Mouse (Mus musculus): ENCODE data around the gene Tex14.
"Not testable (repeated sequence)": the region's sequence is repeated elsewhere in the genome, so short reads cannot be mapped to it uniquely, and the experiment has no call there.

The Tex14 gene

DNA sequence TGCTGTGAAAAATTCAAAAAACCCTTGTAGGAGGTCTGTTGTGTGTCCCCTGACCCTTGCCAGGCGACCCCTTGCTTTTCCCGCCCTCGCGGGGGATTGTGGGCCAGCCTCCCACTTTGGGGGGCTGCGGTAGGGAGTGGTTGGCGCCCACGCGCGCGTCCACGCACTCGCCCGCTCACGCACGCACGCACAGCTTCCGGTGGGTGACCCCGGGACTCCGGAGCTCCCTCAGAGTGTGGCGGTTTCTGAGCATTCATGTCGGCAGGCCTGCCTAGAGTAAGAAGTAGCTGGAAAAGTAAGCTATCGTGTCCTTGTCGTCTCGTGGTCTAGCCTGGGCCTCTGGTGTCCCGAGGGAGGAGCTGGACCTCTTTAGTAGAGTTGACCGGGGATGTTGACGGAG lies at the start of gene Tex14, which contains the start of gene Rad51c:
Tex14 (plus strand) TSS at position 190 of the 400 bp plus-strand sequence.
Rad51c (minus strand) TSS at position 79 of the 400 bp plus-strand sequence.
- in situ Hi-C loops (cut with MboI), result no loop called here

DNA sequence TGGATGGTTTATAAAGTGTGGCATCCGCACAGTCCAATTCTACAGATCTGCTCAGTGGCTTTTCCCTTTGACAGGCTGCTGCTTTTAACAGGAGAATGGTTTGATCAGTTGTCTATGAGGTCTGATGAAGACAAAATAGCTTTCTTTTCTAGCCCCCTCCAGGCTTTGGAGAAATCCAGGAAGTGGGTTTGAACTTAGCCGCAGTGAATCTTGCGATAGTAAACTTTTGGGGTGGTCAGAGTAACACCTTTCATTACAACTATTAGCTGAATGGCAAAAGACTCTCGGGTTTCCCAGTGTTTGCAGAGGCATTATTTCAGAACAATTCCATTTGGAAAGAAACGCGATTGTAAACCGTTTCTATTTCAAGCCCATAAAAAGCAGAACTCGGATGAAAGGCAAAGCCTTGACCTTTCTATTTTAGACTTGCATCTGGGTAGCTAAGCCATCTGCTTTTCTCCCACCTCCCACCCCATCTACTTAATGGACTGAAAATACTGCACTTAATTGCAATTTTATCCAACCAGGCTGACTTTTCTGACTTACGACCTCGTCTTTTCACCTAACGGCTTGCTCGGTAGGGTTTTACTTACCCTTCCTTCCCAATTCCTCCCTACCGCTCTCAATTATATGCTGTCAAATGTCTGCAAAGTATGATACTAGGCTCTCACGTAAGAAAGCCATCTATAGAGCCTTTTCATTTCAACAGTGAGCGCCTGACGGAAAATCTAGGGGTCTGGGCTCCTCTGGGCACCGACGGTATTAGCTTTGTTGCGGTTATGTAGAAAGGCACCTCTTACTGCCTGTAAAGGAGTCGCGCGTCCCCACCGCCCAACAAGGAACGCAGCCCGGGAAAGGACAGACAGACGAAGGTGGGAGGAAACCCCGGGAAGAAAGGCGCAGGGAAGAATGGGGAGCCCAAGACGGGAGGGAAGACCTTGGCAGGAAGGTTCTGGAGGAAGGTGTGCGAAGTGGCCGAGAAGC lies 47.3 kb upstream of the Tex14 start:
- in situ Hi-C loops (cut with MboI), result no loop called here

DNA sequence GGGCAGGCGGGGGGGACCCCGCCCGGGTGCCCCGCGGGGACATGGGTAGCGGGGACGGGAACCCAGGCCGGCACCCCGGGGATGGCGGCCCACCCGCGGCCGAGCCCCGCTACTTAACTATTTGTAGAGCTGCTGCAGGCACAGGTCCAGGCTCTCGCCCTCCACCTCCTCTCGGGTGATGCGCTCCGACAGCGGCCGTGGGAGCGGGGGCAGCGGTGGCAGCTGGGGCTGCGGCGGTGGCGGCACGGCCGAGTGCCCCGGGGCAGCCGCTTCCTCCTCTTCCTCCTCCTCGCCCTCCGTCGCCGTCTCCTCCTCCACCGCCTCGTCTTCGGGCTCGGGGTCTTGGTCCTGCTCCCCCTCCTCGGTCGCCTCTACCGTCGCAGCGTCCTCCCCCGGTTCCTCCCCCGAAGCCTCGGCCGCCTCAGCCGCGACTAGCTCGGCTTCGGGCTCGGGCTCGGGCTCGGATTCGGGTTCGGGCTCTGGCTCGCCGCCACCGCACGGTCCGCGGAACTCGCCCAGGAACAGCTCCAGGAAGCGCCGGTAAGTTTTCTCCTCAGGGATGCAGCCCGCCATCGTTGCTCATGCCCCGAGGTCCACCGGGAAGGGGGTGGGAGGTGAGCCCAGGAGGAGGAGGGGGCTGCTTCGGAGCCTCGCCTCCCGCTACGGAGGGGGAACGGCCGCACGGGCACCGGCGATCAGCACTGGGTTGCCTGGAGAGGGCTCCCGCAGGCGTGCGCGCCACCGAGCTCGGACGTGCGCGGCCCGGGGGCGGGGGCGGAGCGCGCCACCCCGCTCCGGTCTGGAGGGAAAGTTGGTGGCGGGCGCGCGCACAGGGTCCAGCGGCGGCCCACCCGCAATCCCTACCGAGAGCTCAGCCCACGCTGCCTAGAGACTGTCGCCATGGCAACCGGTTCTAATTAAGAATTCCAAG lies 46.3 kb upstream of the Tex14 start, which contains the start of gene Ppm1e:
Ppm1e (minus strand) TSS at position 693 of the 931 bp plus-strand sequence.
- in situ Hi-C loops (cut with MboI), result no loop called here

DNA sequence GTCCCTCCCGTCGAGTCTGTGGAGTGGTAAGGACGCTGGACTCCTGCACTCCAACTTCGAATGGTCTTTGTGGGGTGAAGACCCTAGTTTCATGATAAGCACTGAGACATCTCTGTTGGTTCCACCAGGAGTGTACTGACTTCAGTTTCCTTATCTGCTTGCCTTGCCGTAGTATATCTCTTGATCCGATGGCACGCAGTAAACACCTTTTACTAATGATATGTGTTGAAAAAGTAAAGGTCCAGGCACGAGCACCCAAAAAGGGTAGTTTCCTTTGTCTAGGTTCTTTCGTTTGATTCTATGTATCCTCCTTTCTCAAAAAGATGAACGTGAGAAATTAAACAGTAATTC lies 45.6 kb upstream of the Tex14 start:
- in situ Hi-C loops (cut with MboI), result no loop called here

DNA sequence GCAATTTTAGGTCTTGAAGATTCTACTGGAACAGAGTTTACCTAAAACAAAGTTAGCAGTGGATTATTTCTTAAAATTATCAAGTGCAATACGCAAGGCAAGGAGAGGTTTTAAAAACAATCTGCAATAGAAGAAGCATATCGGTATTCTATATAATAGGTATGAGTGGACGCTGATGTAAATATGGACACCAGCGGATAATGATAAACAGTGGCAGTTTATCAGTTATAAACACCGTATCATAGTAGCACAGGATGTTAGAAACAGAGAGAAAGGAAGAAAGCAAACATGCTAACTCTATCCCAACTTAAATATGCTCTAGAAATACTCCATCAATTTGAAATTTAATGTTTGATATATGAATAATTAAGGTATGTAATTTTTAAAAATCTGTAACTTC lies 39.7 kb upstream of the Tex14 start:
- in situ Hi-C loops (cut with MboI), result no loop called here

DNA sequence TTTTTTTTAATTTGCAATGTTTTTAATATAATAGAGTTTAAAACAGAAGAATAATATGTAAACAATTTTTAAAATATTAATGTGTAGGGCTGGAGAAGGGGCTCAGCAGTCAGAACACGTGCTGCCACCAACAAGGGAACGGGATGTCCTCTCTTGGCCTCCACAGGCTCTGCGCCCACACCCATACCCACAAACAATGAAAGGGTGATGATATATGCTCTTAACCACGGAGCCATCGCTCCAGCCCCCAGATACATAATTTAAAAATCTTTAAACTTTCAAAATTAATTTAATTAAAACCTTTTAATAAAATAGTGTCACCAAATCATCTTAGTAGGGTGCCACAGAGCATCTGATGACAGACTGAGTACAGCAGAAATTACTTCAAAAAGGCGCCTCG lies 37.8 kb upstream of the Tex14 start:
- in situ Hi-C loops (cut with MboI), result no loop called here

DNA sequence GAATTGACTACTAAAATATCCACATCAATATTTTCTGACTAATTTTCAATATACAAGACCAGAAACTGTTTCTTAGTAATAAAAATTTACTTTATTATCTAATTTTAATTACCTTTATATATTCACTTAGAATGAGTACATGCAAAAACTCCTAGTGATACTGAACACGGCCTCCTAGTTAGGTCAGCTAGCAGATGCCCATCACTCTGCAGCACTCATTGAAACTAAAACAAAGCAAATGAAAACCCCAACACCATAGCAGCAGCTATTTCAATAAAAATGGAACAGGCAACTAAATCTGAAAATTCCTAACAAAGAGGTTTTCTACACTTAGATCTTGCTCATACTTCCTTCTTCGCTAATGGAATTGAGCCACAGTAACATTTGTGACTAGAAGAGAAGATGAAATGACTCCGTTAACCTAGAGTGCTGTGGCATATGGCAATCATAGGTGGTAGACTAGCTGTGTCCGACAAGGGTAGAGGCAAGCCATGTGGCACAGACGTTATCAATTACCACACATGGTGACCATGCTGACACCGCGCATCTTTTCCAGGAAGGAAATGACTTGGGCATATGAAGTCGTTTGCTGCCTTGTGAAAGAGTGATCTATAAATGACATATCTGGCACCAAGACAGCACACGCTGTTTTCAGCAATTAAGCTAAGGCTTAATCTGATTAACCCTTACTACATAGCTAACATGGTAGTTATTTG lies 36.8 kb upstream of the Tex14 start:
- in situ Hi-C loops (cut with MboI), result no loop called here

DNA sequence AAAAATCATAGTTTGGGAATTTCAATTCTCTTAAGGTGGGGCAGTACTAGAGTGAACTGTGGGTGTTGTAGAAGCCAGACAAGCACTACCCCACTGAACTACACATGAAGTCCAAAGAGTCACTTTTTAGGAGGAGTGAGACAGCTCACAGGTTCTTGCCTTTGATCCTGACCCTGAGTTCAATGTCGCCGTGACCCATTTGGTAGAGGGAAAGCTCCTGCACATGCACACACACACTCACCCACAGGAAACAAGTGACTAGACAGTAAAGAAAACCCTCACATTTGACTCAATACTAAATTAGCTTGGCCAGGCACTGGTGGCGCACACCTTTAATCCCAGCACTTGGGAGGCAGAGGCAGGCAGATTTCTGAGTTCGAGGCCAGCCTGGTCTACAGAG lies 20.3 kb upstream of the Tex14 start:
- in situ Hi-C loops (cut with MboI), result loop anchor here (25.0 kb wide), 1 partner anchor 172 kb away; no protein-coding TSS in a partner anchor

DNA sequence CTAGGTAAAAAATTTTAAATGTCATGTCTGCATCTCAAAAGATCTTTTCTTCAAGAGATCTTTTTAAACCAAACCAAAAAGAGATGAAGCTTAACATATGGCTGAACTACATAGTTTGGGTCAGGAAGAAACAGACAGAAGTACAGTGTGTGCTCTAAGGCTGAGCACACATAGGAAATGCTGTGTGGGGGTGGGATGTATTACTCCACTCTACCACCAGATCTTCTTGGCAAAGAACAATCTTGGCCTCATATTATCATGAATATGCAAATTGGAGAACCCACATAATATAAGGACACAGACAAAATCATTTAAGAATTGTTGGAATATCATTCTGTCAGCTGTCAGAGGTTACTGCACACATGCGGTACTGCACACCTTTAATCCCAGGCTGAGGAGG lies 19.2 kb upstream of the Tex14 start:
- in situ Hi-C loops (cut with MboI), result loop anchor here (25.0 kb wide), 1 partner anchor 173 kb away; no protein-coding TSS in a partner anchor

DNA sequence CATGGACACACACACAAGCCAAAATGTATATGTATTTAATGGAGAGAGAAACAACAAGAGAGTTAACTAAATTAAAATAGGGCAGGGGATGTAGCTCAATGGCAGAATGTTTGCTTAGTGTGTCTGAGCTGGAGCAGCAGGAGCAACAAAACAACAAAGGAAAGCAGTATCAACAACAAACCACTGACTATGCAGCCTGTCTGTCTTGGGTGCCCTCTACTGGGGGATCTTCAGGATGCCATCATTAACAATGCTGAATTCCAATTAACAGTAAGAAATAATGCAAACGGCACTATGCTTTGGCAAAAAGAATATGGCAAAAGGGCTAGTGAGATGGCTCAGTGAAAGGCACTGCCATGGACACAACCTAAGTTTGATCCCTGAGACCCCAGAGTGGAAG lies 11.0 kb upstream of the Tex14 start:
- in situ Hi-C loops (cut with MboI), result loop anchor here (25.0 kb wide), 1 partner anchor 182 kb away; no protein-coding TSS in a partner anchor

DNA sequence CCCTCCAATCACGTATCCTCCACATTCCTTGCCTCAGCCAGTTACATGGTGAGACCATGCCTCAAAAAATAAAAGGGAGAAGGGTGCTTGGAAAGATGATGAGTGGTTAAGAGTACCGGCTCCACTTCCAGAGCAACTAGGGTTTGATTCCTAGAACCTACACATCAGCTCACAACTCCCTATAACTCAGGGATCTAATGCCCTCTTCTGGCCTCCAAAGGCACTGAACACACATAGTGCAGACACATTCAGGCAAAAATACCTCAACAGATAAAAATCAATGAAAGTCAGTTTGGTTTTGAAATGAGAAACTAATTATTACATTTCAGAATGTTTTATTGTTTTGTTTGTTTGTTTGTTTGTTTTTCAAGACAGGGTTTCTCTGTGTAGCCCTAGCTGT lies 6.5 kb upstream of the Tex14 start:
- in situ Hi-C loops (cut with MboI), result loop anchor here (25.0 kb wide), 1 partner anchor 186 kb away; no protein-coding TSS in a partner anchor

DNA sequence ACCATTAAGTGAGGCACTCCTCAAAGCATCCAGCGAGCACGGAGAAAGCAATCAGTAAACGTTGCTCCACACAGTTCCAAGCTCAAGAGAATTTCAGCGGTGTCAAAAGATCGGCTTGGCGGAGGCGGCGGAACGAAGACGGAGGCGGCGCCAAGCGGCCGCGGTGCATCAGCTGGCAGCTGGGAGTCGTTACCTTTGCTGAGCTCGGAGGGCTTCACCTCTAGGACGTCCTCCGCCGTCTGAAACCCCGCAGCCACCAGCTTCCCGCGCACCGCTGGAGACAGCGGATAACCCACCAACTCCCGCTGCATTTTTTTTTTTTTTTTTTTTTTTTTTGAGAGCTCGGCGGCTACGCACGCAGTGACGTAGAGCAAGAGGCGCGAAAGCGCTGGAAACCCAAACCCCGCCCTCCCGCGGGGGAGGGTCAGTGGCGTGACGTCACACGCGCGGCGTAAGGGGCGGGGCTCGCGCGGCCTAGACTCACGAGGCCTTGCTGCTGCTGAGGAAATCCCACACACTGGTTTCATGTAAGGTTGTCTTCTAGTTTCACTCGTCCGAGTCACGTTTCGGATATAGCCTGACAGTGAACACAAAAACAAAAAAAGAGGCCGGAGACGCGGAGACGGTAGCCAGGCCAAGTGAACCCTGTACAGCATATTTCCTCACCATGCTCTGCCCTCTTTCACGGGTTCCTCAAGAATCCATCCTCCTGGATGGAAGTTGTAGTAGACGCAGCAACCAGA lies 583 bp upstream of the Tex14 start:
- in situ Hi-C loops (cut with MboI), result no loop called here

DNA sequence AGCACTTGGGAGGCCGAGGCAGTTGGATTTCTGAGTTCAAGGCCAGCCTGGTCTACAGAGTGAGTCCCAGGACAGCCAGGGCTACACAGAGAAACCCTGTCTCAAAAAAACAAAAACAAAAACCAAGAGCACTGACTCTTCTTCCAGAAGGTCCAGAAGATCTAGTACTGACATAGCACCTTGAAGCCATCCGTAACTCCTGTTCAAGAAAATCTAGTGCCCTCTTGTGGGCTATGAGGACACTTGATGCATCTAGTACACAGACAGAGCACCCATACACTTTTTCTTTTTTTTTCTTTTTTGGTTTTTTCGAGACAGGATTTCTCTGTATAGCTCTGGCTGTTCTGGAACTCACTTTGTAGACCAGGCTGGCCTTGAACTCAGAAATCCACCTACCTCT lies 8.5 kb downstream of the Tex14 start:
- in situ Hi-C loops (cut with MboI), result not testable (repeated sequence)

DNA sequence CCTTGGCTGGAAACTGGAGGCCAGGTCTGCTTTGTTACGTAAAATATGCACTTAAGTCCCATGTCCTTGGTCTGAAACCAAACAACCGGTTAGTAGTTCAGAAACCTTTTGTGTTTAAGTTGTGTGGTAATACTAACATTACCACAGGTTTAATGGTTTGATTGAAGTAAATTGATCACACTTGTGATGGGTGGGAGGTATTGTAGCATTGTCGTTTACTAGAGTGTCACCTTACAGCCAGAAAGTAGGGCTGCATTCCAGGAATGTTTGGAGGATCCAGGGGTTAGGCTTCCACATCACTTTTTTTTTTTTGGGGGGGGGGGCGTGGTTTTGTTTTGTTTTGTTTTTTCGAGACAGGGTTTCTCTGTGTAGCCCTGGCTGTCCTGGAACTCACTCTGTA lies 11.3 kb downstream of the Tex14 start:
- in situ Hi-C loops (cut with MboI), result no loop called here

DNA sequence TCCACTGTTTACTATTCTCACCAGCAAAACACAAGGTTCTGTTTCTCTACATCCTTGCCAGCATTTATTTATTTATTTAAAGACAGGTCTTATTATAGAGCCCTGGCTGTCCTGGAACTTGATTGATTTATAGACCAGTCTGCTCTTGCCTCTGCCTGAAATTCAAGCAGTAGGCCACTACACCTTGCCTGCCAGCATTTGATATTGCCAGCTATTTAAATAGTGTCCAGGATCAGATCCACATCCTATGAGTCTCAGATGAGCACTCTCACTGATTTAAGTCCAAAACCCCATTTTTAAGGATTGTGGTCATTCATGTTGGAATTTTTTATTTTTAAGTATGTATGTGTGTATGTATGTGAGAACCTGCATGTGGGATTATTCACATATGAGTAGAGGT lies 16.0 kb downstream of the Tex14 start:
- in situ Hi-C loops (cut with MboI), result no loop called here

DNA sequence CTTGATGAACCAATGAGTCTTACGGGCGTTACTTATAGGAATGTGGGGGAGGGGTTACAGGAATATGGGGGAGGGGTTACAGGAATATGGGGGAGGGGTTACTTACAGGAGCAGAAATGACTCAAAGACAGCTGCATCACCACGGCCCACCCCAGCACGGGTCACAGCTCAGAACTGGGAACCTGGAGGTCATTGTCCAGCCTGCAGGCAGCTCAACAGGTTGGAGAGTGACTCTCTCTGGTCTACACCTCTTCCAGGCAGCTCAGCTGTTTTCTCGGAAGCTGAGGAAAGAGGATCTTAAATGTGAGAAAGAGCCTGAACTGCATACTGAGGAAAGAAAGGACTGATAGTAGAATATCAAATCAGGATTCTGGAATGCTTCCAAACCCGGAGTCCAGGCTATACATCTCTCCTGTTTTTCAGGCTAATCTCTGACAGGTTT lies 16.9 kb downstream of the Tex14 start:
- in situ Hi-C loops (cut with MboI), result no loop called here

DNA sequence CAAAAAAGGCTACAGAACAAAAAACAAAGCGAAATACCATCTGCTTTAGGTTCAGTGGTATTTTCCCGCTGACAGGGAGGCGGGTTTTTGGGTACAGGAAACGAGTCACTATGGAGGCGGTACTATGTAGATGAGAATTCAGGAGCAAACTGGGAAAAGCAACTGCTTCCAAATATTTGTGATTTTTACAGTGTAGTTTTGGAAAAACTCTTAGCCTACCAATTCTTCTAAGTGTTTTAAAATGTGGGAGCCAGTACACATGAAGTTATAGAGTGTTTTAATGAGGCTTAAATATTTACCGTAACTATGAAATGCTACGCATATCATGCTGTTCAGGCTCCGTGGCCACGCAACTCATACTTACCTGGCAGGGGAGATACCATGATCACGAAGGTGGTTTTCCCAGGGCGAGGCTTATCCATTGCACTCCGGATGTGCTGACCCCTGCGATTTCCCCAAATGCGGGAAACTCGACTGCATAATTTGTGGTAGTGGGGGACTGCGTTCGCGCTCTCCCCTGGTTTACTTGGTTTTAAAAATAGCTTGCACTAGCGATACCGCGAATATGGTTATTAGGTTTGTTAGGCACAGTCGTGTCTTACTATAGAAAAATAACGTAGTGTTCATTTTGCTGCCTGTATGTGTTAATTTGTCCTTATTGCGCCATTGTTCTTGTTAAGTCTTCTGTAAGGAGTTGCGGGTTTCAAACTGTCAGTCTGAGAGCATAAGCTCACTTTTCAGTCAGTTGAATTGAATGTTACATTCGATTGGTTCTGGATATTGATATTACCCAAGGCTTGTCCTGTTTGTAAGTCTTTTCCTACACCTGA lies 17.9 kb downstream of the Tex14 start:
- in situ Hi-C loops (cut with MboI), result no loop called here

DNA sequence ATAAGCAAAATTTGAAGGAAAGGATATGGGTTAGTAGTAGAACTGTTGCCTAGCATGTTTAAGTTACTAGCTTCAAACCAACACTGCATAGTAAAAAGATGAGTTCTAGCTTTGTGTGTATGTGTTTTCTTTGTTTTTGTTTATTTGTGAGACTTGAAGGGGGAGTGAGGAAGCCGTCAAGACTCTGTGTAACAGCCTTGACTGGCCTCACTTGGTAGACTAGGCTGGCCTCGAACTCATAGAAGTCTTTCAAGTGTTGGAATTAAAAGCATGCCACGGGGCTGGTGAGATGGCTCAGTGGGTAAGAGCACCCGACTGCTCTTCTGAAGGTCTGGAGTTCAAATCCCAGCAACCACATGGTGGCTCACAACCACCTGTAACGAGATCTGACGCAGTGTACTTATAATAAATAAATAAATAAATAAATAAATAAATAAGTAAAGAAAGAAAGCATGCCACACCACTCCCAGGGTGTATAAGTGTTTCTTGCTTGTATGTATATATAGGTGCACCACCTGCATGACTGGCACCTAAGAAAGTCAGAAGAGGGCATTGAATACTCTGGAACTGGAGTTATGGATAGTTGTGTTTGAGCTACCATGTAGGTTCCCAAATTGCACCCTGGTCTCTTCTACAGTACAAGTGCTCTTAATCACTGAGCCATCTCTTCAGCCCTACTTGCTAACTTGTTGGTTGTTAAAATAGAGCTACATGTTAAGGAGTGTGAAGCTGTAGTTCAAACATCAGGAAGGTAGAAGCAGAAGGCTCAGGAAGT lies 18.9 kb downstream of the Tex14 start:
- in situ Hi-C loops (cut with MboI), result no loop called here

DNA sequence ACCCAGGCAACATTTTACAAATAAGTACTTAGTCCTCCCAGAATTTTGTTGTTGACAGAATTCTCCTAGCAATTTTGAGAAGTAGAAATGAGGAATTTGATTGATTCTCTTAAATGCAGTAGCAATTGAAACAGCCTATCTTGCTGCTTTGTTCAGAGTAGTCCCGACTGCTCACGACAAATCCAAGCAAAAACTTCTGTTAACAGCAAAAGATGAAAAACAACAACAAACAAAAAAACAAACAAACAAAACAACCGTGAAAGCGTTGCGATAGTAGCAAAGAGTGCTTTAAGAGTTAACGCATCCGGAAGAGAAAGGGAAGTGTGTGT lies 21.2 kb downstream of the Tex14 start:
- in situ Hi-C loops (cut with MboI), result loop anchor here (5.0 kb wide), 1 partner anchor 36 kb away; no protein-coding TSS in a partner anchor
